Mouse (Mus musculus): ENCODE data around the gene Il27ra.

Il27ra gene

DNA sequence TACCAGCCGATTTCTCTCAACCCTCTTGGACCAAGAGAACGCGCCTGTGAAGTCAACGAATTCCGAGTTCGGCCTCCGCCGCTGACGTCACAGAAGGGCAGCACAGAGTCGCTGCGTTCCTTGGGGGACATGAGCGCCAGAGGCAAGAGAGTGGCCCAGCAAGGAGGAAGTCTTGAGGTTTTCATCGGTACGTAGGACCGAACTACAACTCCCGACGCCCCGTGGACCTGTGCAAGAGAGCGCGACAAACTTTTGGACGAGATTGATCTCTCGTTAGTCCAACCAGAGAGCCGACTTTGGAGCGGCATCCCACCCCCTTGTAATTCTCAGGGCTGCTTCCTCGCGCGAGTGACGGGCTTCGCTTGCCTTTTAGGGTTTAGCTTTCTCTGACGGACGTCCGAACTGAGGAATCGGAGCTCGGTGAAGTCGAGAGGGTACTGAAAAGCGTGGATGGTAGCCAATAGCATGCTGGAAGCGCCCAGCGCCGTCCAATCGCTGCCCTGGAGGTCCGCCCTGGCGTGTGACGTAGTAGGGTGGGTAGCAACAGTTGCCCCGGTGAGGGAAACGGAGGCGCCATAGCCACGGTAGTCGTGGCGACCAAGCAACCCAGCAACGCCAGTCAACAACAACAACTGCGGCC, 24.0 kb upstream of the Il27ra start, which contains the start of gene Rfx1:
Gene Rfx1 (plus strand): TSS at position 544 of the 640 bp plus-strand sequence.
- DNase-seq (ENCODE audit: inconsistent age in 2 of 2, low spot score in 1 of 2) = peak; percentile 100

- DNase-seq (ENCODE audit: inconsistent age in 2 of 2, low spot score in 1 of 2) = peak in 1 of 2 experiments; percentile 21
These were observed 23.2 kb upstream of the Il27ra start for GRCm38 (mm10) chr8:84065457-84066072.

DNA sequence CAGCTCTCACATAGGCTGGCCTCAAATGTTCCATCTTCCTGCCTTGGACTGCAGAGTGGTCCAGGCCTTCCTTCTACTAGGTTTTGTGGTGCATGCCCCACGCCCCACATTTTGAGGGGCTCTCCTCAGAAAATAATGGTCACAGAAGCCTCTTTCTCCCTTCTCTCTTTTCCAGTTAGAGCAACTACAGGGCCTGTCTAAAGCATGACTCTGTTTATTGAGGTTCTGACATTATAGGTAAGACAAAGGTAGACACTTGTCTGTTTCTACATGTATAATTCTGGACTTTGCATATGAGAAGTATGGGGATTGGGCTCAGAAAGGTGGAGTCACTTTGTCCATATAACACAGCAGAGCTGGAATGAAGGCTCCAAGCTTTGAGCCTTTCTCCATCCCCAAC, 22.6 kb upstream of the Il27ra start, which contains the start of gene Gm10643:
Gene Gm10643 (minus strand): TSS at position 101 of the 400 bp plus-strand sequence.
- peak in 1 of 2 experiments; percentile 27 for DNase-seq (ENCODE audit: inconsistent age in 2 of 2, low spot score in 1 of 2)

DNA sequence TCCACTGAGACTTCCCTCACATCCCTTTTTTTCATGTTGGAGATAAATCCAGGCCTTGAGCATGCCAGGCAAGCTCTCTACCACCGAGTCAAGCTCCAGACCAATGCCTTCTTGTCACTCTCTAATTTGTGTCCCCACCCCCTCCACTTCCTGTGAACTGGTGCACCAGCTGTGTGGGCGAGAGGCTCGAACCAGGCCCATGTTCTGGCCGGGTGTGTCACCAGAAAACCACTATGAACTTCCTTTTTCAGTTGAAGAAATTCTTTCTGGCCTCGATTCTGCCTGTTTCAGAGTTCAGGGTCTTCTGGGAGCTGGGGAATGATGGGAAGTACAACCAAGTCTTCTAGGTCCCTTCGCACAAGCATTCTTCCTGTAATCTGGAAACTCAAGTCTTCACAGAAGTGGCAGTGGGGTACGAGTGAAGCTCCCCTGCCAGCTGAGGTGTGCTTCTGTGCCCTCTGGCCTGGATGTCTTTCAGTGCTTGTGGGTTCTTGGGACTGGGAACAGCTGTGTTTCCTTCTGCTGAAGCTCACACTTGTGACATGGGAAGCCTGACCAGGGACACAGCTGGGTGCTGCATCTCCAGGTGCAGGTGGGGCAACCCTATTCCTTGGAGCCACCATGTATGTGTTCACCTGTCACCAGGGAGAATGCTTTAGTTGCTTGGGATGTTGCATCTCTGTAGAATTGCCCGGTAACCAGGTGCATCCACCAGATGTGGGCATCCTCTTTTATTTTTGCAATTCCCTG, 21.6 kb upstream of the Il27ra start:
- peak in 1 of 2 experiments; percentile 37 for DNase-seq (ENCODE audit: inconsistent age in 2 of 2, low spot score in 1 of 2)

DNA sequence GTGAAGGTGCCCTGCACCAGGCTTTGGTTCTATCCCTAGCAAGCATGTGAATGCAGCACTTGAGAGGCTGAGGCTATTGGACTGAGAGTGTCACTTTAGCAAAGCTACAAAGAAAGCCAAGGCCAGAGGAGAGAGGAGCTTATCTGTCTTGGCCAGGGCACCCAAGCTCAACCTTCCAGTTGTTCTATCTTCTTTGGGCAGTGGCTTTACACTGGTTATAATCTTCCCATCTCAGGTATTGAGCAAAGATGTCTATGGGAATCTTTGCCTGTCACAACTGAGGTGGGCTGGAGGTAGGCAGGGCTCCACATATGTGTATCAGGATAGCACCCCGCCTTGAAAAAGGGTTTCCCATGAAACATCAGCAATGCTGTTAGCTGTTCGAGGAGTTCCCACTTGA, 17.9 kb upstream of the Il27ra start:
- DNase-seq (ENCODE audit: inconsistent age in 2 of 2, low spot score in 1 of 2) = peak in 1 of 2 experiments; percentile 47

DNA sequence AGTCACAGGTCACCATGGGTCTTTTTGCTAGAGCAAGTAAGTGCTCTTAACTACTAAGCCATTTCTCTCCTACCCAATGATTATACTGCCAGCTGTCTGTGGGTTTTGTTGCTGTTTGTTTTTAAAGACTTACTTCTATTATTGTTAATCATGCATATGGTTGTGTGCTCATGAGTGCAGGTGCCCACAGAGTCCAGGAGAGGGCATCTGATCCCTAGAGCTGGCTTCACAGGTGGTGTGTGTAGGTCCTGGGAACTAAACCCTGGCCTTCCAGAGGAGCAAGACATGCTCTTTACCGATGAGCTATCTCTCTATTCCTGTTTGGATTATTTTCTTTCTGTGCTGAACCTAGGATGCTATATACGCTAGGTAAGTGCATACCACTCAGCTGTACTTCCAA, 16.8 kb upstream of the Il27ra start:
- DNase-seq (ENCODE audit: inconsistent age in 2 of 2, low spot score in 1 of 2) = no peak

GRCm38 (mm10) chr8:84057827-84058226, 15.4 kb upstream of the Il27ra start:
- DNase-seq (ENCODE audit: inconsistent age in 2 of 2, low spot score in 1 of 2) = no peak

GRCm38 (mm10) chr8:84053229-84053628, 10.8 kb upstream of the Il27ra start:
- no peak for DNase-seq (ENCODE audit: inconsistent age in 2 of 2, low spot score in 1 of 2)

GRCm38 (mm10) chr8:84052746-84053145, 10.4 kb upstream of the Il27ra start:
- DNase-seq (ENCODE audit: inconsistent age in 2 of 2, low spot score in 1 of 2) = no peak

DNA sequence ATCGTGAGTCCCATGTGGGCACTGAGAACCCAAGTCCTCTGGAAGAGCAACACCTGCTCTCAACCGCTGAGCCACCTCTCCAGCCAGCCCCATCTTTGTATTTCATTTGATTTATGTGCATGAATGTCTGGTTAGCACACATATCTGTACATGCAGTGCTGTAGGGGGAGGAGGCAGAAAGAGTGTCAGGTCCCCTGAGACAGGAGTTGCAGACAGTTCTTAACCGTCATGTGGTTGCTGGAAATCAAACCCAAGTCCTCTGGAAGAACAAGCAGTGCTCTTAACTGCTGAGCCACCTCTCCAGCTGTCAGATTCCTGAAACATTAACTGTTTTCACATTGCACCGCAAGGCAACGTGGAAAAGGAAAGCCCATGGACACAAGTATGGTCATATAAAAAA, 5.8 kb upstream of the Il27ra start:
- DNase-seq (ENCODE audit: inconsistent age in 2 of 2, low spot score in 1 of 2) = no peak

DNA sequence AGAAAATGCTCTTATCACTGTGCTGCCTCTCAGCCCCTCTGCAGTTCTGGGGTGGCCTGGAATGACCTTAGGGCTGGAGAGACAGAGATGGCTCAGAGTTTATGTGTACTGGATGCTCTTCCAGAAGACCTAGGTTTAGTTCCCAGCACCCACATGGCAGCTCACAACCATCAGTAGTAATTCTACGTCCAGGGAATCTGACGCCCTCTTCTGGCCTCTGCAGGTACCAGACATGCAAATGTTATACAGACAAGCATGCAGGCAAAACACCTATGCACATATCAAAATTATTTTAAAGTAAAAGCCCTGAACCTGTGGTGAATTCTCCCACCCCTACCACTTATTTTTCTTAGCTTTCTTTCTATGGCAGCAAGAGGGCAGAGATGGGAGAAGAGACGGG, 4.1 kb upstream of the Il27ra start:
- DNase-seq (ENCODE audit: inconsistent age in 2 of 2, low spot score in 1 of 2) = no peak

- DNase-seq (ENCODE audit: inconsistent age in 2 of 2, low spot score in 1 of 2) = no peak
These were observed 2.5 kb upstream of the Il27ra start, which contains the start of gene Rln3 for GRCm38 (mm10) chr8:84044900-84045299. Rln3 (minus strand) TSS chr8:84045000.

DNA sequence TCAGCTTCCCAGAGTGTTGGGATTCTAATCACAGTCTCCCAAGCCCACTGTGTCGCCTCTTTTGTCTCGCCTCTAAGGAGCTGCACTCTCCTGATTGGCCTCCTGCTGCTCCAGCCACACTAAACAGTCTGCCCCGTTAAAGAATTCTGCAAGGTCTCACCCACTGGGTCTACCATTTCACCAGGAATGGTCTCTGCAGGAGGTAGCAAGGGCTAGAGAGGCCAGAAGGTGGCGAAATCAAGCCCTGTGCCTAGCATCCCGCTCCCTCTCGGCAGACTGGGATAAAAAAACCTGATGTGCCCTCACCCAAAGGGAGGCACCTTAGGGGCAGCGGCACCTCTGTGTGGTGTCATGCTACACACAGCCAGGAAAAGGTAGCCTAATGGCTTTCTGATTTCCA, 1.7 kb upstream of the Il27ra start:
- DNase-seq (ENCODE audit: inconsistent age in 2 of 2, low spot score in 1 of 2) = no peak

DNA sequence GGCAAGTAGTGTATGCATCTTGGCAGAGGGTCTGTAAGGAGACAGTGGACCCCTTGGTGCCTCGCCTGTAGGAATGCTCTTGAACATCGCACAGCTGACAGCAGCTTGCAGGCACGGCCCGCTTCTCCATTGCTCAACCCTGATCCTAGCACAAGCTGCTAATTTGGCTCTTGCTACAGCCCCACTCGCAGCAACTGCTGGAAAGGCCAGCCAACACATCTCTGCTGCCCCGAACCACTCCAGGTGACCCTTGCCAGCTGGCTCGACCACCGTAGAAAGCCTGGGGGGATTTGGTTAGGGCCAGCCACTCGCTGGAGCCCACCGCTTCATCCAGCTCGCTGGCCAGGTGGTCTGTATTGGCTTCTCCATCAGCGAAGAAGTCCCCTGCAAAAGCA, 556 bp upstream of the Il27ra start:
- no peak for DNase-seq (ENCODE audit: inconsistent age in 2 of 2, low spot score in 1 of 2)

GRCm38 (mm10) chr8:84039050-84039449, 3.3 kb downstream of the Il27ra start:
- peak; percentile 69 to 93 for DNase-seq (ENCODE audit: inconsistent age in 2 of 2, low spot score in 1 of 2)

DNA sequence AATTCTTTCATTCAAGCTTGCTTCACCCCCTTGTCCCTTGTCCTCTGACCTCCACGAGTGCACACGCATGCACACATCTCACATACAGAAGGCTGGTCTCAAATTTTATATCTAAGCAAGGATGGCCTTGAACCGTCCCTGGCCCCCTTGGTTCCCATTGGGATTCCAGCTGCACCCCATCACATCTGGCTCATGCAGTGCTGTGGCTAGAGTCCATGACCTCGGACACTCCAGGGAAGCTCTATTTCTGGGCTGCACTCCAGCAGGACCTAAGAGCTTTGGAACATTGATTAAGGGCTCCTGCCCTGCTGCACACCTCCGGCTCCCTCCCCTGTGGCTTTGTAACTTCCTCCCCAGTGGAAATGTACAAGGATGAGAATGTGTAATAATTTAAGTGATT, 4.4 kb downstream of the Il27ra start:
- DNase-seq (ENCODE audit: inconsistent age in 2 of 2, low spot score in 1 of 2) = peak; percentile 73 to 86

DNA sequence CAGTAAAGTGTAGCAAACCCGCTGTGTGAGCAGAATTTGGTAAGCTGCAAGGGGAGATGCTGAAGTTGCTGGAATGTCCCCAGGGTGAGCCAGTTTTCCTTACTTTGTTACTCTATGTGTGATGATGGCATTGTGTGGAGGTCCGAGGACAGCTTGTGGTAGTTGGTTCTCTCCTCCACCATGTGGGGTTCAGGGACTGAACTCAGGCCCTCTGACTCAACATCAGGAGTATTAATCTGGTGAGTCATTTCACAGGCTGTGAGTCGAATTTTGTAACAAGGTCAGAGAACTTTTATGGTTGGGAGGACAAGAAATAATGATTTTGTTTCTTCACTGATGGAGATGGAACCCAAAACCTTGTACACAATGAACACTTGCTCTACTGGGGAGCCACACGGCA, 9.6 kb downstream of the Il27ra start:
- peak; percentile 72 to 85 for DNase-seq (ENCODE audit: inconsistent age in 2 of 2, low spot score in 1 of 2)

DNA sequence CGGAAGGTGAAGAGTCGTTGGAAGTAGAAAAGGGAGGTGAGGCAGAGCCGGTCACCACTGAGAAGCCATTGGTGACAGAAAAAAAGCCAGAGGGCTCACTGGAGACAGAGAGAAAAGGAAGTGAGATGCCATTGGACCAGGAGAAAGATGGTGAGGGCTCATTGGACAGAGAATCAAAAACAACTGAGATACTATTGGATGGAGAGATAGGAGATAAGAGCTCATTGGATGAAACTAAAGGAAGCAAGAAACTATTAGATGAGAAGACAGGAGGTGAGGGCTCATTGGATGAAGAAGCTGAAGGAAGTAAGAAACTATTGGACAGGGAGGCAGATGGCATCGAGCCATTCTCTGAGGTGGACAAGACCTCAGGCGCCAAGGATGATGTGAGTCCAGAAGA, 13.1 kb downstream of the Il27ra start:
- DNase-seq (ENCODE audit: inconsistent age in 2 of 2, low spot score in 1 of 2) = no peak

DNA sequence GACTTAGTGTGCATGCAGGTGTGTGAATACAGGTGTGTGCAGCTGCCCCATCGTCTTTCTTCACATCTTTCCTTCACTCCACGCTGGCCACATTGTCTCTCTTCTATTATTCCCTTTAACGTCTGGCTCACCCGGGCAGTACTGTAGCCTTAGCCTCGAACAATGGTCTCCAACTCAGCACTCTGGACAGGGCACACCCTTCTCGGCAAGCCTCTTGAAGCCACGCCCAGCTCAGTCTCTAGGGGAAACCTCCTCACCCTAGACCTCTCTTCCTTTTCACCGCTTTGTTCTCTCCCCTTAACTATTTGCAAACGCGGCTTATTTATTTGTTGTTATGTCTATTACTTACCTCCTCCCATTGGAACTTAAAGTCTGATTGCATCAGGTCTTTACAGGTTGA, 14.9 kb downstream of the Il27ra start:
- DNase-seq (ENCODE audit: inconsistent age in 2 of 2, low spot score in 1 of 2) = no peak

DNA sequence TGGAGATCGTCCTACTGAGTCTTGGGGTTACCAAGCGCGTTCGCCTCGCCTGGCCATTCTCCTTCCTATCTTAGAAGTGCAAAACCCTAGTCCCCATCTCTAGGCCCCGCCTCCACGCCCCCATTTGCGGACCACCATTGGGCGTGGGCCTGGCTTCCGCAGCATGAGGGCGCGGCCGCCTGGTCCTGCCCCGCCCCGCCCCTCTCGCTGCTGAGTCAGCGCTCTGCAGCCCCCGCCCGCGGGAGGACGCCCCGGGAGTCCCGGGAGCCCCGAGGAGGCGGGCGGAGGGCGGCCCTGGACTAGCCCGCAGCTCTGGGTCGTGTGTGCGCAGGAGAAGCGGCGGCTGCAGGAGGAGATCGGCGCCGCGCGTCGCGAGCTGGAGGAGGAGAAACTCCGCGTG, 16.5 kb downstream of the Il27ra start:
- DNase-seq (ENCODE audit: inconsistent age in 2 of 2, low spot score in 1 of 2) = peak; percentile 65 to 69

DNA sequence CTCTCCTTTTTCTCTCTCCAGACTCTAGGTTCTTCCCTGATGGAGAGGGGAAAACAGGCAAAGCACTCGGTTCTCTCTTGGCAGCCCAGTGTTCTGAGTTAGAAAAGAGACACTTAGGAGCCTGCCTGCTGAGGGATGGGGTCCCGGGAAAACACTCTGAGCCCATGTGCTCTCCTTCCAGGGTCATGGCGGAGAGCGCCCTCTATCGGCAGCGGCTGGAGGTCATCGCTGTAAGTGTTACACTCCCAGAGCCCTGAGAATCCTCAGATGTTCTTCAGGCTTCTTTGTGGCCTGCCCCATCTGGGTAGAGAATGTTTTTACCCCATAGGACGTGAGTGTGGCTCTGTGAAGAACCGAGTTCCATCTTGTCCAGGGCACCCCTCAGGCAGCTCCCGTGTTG, 18.2 kb downstream of the Il27ra start:
- peak in 1 of 2 experiments; percentile 73 for DNase-seq (ENCODE audit: inconsistent age in 2 of 2, low spot score in 1 of 2)

DNA sequence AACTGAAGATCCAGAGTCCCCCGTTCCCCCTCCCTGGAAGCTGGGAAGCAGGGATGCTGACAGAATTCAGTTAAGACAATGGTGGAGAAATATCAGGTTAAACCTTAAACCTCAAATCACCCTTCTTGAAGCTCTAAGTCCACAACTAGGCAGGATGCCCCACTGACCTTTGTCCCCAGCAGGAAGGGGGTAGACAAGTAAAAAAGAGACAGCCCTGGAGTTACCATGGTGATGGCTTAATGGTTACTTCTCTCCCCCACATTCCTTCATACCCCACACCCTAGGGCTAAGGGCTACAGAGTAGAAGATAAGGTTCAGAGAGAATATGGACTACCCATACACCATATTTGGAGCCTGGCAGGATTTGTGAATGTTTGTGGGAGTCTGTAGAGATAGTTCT, 18.8 kb downstream of the Il27ra start:
- no peak for DNase-seq (ENCODE audit: inconsistent age in 2 of 2, low spot score in 1 of 2)

Data from adrenal gland, adult (tissue).